Mouse (Mus musculus) megakaryocyte, adult 5-6 weeks (primary cell): Measurements from ENCODE around the gene Ap2m1. TPM values are rescaled to one million over a fixed set of nuclear protein-coding genes. Genes with fewer than 3 reads are reported as not detected.

Source experiments
- ATAC-seq: 2 replicates; pipeline ENCODE4 v1.8.0; 2016; ENCODE audit warnings: mild to moderate bottlenecking, inconsistent platforms; ENCODE audit not compliant: poor library complexity, severe bottlenecking
- total RNA-seq, 2 experiments: library from RNA; stranded (forward) in 1 of 2; stranded (reverse) in 1 of 2; fragments of 153-499, 151-499 nt in 1 of 2; fragments of 221-1000, 200-1000 nt in 1 of 2; gene quantifications; 2 replicates each; pipeline versions ENCODE4 v1.2.3 to v1.2.4; 2015 to 2017

Ap2m1 gene
- total RNA-seq, 2 experiments from 2014 or later: 242 to 332 TPM

DNA sequence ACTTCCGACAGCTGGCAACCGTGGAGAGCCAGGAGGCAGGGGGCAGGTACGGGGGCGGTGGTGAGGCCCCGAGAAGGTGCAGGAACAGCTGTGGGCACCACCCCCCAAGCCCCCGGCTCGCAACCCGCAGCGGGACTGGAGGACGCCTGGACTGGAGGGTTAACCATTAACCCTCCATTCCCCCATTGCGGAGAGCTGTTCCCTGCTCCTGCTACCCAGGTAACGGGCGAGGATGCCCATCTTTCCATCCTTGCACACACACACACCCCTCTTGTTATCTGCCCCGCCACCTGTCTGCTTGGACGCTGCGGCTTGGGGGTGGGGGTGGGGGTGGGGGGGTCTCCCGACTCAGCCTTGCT is 55.4 kb downstream of the Ap2m1 start:
- no peak for ATAC-seq

GRCm38 (mm10) chr16:20591076-20591705 is 55.9 kb downstream of the Ap2m1 start:
- ATAC-seq: no peak

Other genes starting within 250 kb of the Ap2m1 start
- 95.2 and 99.9 TPM in 2 replicates for gene Parl, start 233.1 kb upstream of the Ap2m1 start, total RNA-seq (2015)
- 181 and 196 TPM in 2 replicates for gene Parl, start 233.1 kb upstream of the Ap2m1 start, total RNA-seq (2017)
- 9.3 and 9.5 TPM in 2 replicates for gene Cyp2ab1, start 210.1 kb upstream of the Ap2m1 start, total RNA-seq (2015)
- 11.3 and 12.0 TPM in 2 replicates for gene Cyp2ab1, start 210.1 kb upstream of the Ap2m1 start, total RNA-seq (2017)
- gene Abcc5, start 109.1 kb upstream of the Ap2m1 start, total RNA-seq (2015): 22.8 and 27.4 TPM in 2 replicates
- gene Abcc5, start 109.1 kb upstream of the Ap2m1 start, total RNA-seq (2017): 28.2 and 38.9 TPM in 2 replicates
- 30.1 and 31.6 TPM in 2 replicates for gene Eif2b5, start 36.7 kb upstream of the Ap2m1 start, total RNA-seq (2015)
- 43.1 and 46.1 TPM in 2 replicates for gene Eif2b5, start 36.7 kb upstream of the Ap2m1 start, total RNA-seq (2017)
- 21.9 and 22.4 TPM in 2 replicates for gene Dvl3, start 18.5 kb upstream of the Ap2m1 start, total RNA-seq (2015)
- 2.6 and 4.2 TPM in 2 replicates for gene Dvl3, start 18.5 kb upstream of the Ap2m1 start, total RNA-seq (2017)
- 15.4 and 21.7 TPM in 2 replicates for gene Abcf3, start 13.1 kb downstream of the Ap2m1 start, total RNA-seq (2015)
- gene Abcf3, start 13.1 kb downstream of the Ap2m1 start, total RNA-seq (2017): 27.5 and 32.1 TPM in 2 replicates
- gene Vwa5b2, start 54.0 kb downstream of the Ap2m1 start, total RNA-seq (2015): not detected in 2 replicates
- not detected in 2 replicates for gene Vwa5b2, start 54.0 kb downstream of the Ap2m1 start, total RNA-seq (2017)
- 12.1 and 12.2 TPM in 2 replicates for gene Eef1akmt4, start 76.1 kb downstream of the Ap2m1 start, total RNA-seq (2015)
- gene Eef1akmt4, start 76.1 kb downstream of the Ap2m1 start, total RNA-seq (2017): 1.9 and 3.7 TPM in 2 replicates
- gene Gm49333, start 76.1 kb downstream of the Ap2m1 start, total RNA-seq (2015): not detected in 2 replicates
- gene Gm49333, start 76.1 kb downstream of the Ap2m1 start, total RNA-seq (2017): not detected in 2 replicates
- 15.3 and 21.9 TPM in 2 replicates for gene Alg3, start 76.3 kb downstream of the Ap2m1 start, total RNA-seq (2015)
- 7.4 and 10.7 TPM in 2 replicates for gene Alg3, start 76.3 kb downstream of the Ap2m1 start, total RNA-seq (2017)
- gene Camk2n2, start 85.8 kb downstream of the Ap2m1 start, total RNA-seq (2015): 0.29 and 0.32 TPM in 2 replicates
- gene Camk2n2, start 85.8 kb downstream of the Ap2m1 start, total RNA-seq (2017): 0.95 TPM in 1 of 2 replicates, not detected in the other
- not detected in 2 replicates for gene Ece2, start 94.3 kb downstream of the Ap2m1 start, total RNA-seq (2015)
- gene Ece2, start 94.3 kb downstream of the Ap2m1 start, total RNA-seq (2017): not detected in 2 replicates
- gene Psmd2, start 116.2 kb downstream of the Ap2m1 start, total RNA-seq (2015): 88.9 and 92.4 TPM in 2 replicates
- 134 and 172 TPM in 2 replicates for gene Psmd2, start 116.2 kb downstream of the Ap2m1 start, total RNA-seq (2017)
- 117 and 119 TPM in 2 replicates for gene Eif4g1, start 132.8 kb downstream of the Ap2m1 start, total RNA-seq (2015)
- gene Eif4g1, start 132.8 kb downstream of the Ap2m1 start, total RNA-seq (2017): 159 and 160 TPM in 2 replicates
- gene Fam131a, start 157.8 kb downstream of the Ap2m1 start, total RNA-seq (2015): 0.09 and 0.33 TPM in 2 replicates
- 0.16 and 0.55 TPM in 2 replicates for gene Fam131a, start 157.8 kb downstream of the Ap2m1 start, total RNA-seq (2017)
- 34.7 and 36.7 TPM in 2 replicates for gene Polr2h, start 182.2 kb downstream of the Ap2m1 start, total RNA-seq (2015)
- gene Polr2h, start 182.2 kb downstream of the Ap2m1 start, total RNA-seq (2017): 27.8 and 29.2 TPM in 2 replicates
- gene Clcn2, start 182.3 kb downstream of the Ap2m1 start, total RNA-seq (2015): 0.49 and 0.84 TPM in 2 replicates
- gene Clcn2, start 182.3 kb downstream of the Ap2m1 start, total RNA-seq (2017): 1.3 and 1.4 TPM in 2 replicates
- gene Chrd, start 197.6 kb downstream of the Ap2m1 start, total RNA-seq (2015): not detected in 2 replicates
- gene Chrd, start 197.6 kb downstream of the Ap2m1 start, total RNA-seq (2017): not detected in 2 replicates
- gene Thpo, start 199.0 kb downstream of the Ap2m1 start, total RNA-seq (2015): not detected in 2 replicates
- gene Thpo, start 199.0 kb downstream of the Ap2m1 start, total RNA-seq (2017): not detected in 2 replicates